Mouse (Mus musculus): Measurements from ENCODE around the gene Fam208b.
A peak's percentile ranks its signal among the peaks of the same experiment; 100 is the strongest.
"Not testable (repeated sequence)": the region's sequence is repeated elsewhere in the genome, so short reads cannot be mapped to it uniquely, and the experiment has no call there.

The Fam208b gene

GRCm38 (mm10) chr13:3563130-3563529, 47.8 kb downstream of the Fam208b start:
- no peak for DNase-seq (ENCODE audit: low read depth)

GRCm38 (mm10) chr13:3547856-3548255, 63.1 kb downstream of the Fam208b start:
- DNase-seq (ENCODE audit: low read depth), result no peak

GRCm38 (mm10) chr13:3547410-3547809, 63.5 kb downstream of the Fam208b start:
- DNase-seq (ENCODE audit: low read depth), result no peak

- no peak for DNase-seq (ENCODE audit: low read depth)
These were observed 66.0 kb downstream of the Fam208b start for GRCm38 (mm10) chr13:3544925-3545324.

GRCm38 (mm10) chr13:3544077-3544874, 66.6 kb downstream of the Fam208b start:
- no peak for DNase-seq (ENCODE audit: low read depth)

GRCm38 (mm10) chr13:3541159-3541782, 69.6 kb downstream of the Fam208b start:
- DNase-seq (ENCODE audit: low read depth), result no peak

- no peak for DNase-seq (ENCODE audit: low read depth)
These were observed 70.7 kb downstream of the Fam208b start for GRCm38 (mm10) chr13:3540166-3540565.

GRCm38 (mm10) chr13:3538969-3539562, 71.8 kb downstream of the Fam208b start:
- DNase-seq (ENCODE audit: low read depth), result no peak

- DNase-seq (ENCODE audit: low read depth), result peak; percentile 68
These were observed 72.5 kb downstream of the Fam208b start for GRCm38 (mm10) chr13:3538223-3538968.

- peak; percentile 98 for DNase-seq (ENCODE audit: low read depth)
These were observed 73.2 kb downstream of the Fam208b start, which contains the start of gene Gdi2 for GRCm38 (mm10) chr13:3537594-3538222. Gdi2 (plus strand) TSS chr13:3538063.

GRCm38 (mm10) chr13:3534146-3534545, 76.8 kb downstream of the Fam208b start:
- no peak for DNase-seq (ENCODE audit: low read depth)

GRCm38 (mm10) chr13:3532451-3532850, 78.5 kb downstream of the Fam208b start:
- DNase-seq (ENCODE audit: low read depth), result no peak

- no peak for DNase-seq (ENCODE audit: low read depth)
These were observed 79.1 kb downstream of the Fam208b start for GRCm38 (mm10) chr13:3531692-3532320.

- not testable (repeated sequence) for DNase-seq (ENCODE audit: low read depth)
These were observed 79.7 kb downstream of the Fam208b start for GRCm38 (mm10) chr13:3531176-3531575.

- DNase-seq (ENCODE audit: low read depth), result no peak
These were observed 80.5 kb downstream of the Fam208b start for GRCm38 (mm10) chr13:3530451-3530850.

- peak; percentile 82 for DNase-seq (ENCODE audit: low read depth)
These were observed 84.6 kb downstream of the Fam208b start for GRCm38 (mm10) chr13:3526328-3526727.

- DNase-seq (ENCODE audit: low read depth), result no peak
These were observed 85.3 kb downstream of the Fam208b start for GRCm38 (mm10) chr13:3525611-3526051.

- DNase-seq (ENCODE audit: low read depth), result no peak
These were observed 87.0 kb downstream of the Fam208b start for GRCm38 (mm10) chr13:3523946-3524345.

GRCm38 (mm10) chr13:3523459-3523858, 87.4 kb downstream of the Fam208b start:
- DNase-seq (ENCODE audit: low read depth), result no peak

- not testable (repeated sequence) for DNase-seq (ENCODE audit: low read depth)
These were observed 90.9 kb downstream of the Fam208b start for GRCm38 (mm10) chr13:3519994-3520393.

GRCm38 (mm10) chr13:3519357-3519756, 91.6 kb downstream of the Fam208b start:
- DNase-seq (ENCODE audit: low read depth), result not testable (repeated sequence)
